Mouse (Mus musculus) cerebellum, adult 11 months (tissue): Measurements from ENCODE around the gene Cyp46a1.
A peak's percentile ranks its signal among the peaks of the same experiment; 100 is the strongest.

ENCODE experiments used
- DNase-seq: peaks from one replicate; pipeline ENCODE4 v3.0.0; 2022

Gene Cyp46a1

GRCm38 (mm10) chr12:108365868-108366267 lies 31.7 kb downstream of the Cyp46a1 start:
- no peak for DNase-seq

GRCm38 (mm10) chr12:108367909-108368308 lies 33.7 kb downstream of the Cyp46a1 start:
- DNase-seq: no peak

DNA sequence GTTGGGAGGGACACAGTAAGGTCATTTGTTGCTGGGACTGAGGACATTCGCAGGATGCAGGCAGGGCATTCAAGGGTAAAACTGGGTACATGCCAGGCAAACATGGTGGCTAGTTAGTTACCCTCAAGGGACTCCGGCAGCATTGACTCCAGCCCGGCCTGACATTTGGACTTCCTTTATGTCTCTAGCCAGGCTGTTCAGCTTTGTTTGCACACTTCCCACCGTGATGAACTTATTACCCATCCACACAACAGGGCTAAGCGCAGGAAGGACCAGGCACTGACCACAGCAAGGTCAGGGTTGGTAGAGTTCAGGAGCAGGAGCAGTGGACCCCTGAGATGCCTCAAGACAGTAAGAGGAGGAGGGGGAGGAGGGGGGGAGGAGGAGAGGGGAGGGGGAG lies 34.7 kb downstream of the Cyp46a1 start:
- no peak for DNase-seq

DNA sequence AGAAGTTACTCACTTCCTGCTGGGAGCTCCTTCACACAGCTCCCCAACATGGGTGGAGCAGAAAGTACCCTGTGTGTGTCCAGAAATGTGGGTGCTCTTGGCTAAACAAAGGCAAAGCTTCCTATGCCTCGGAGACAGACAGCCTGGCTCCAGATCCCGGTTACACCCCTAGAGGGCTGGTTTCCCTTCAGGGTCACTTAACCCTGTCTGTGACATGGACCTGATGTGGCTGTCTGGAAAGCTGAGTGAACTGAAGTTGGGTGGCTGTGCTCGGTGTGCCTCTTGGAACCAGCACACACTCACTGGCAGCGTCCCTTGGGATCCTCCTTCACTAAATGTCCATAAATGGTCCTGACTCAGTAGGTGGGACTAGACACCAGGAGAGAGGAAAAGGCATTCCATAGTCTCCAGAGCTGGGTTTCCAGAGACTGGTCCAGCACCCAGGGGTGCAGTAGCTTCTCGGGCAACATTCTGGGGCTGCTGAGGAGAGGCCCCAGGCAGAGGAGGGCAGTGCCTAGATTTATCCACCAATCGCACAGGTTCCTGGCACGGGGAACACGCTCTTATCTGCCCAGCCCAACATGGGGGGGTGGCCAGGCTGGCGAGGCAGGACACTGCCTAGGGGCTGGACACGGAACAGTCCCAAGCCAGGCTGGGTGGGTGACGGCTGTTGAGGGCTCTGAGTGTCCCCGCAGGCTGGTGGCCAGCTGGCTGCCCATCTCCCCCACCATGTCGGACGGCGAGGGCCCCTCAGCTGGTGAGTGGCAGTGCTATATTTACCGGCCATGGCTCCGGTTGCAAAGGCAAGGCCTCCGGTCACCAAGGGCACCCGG lies 36.6 kb downstream of the Cyp46a1 start, which contains the start of gene Eml1:
Gene Eml1, plus strand, starts transcription at position 362 of the 833 bp plus-strand sequence.
- DNase-seq: no peak

DNA sequence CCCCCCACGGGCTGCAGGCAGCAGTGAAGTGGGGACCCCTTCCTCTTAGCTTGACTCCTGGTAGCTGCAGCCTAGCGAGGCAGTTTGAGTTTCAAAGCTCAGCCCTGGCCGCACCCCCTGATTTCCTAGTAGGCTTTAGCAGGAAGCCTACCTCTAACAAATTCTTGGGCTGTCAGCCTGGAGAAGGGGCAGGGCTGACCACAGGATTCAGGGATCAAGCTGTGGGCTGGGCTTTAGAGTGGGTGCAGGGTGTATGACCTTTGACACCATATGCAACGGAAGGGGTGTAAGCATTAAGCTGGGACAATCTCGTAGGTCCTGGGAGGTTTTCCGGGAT lies 37.2 kb downstream of the Cyp46a1 start:
- no peak for DNase-seq

GRCm38 (mm10) chr12:108372241-108372640 lies 38.1 kb downstream of the Cyp46a1 start:
- peak; percentile 69 for DNase-seq

GRCm38 (mm10) chr12:108373611-108374010 lies 39.4 kb downstream of the Cyp46a1 start:
- no peak for DNase-seq

- no peak for DNase-seq
Observed at GRCm38 (mm10) chr12:108374689-108375088, 40.5 kb downstream of the Cyp46a1 start.

GRCm38 (mm10) chr12:108378379-108379133 lies 44.4 kb downstream of the Cyp46a1 start:
- DNase-seq: no peak

- no peak for DNase-seq
Observed at GRCm38 (mm10) chr12:108386476-108387232, 52.5 kb downstream of the Cyp46a1 start.

DNA sequence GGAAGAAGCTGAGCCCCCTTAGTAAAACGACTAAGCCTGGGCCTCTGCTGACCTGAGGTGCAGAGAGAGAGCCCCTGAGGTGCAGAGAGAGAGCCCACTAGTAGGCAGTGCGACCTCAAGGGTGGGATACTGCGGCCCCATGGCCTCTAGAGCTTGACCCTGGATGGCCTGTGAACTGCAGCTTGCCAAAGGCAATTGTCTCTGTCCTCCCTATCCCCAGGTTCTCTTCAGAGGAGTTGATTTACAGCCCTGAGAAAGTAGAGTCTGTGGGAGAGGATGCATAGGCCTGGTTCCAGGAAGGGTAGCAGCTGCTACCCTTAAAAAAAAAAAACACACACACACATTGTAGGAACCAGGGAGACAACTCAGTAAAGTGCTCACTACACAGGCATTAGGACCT lies 55.5 kb downstream of the Cyp46a1 start:
- DNase-seq: no peak

GRCm38 (mm10) chr12:108392254-108393044 lies 58.3 kb downstream of the Cyp46a1 start:
- DNase-seq: no peak

GRCm38 (mm10) chr12:108393082-108393481 lies 58.9 kb downstream of the Cyp46a1 start:
- no peak for DNase-seq

DNA sequence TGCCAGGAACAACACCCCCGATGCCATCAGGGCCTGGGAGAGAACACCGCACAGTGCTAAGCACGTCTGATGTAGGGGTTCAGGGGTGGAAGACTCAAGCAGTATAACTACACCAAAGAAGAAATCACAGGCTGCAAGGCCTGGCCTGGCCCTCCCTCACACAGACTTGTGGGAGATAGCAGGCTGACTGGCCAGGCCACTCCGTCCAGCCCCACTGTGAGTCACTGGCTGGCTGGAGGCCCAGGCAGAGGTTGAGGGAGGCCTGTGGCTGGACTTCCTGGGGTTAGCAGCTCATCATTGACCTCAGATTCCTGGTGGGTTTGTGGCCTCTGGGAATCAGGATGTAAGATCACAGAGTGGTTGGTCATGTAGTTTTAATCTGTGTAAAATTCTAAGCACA lies 59.5 kb downstream of the Cyp46a1 start:
- no peak for DNase-seq

GRCm38 (mm10) chr12:108394534-108395284 lies 60.5 kb downstream of the Cyp46a1 start:
- no peak for DNase-seq

DNA sequence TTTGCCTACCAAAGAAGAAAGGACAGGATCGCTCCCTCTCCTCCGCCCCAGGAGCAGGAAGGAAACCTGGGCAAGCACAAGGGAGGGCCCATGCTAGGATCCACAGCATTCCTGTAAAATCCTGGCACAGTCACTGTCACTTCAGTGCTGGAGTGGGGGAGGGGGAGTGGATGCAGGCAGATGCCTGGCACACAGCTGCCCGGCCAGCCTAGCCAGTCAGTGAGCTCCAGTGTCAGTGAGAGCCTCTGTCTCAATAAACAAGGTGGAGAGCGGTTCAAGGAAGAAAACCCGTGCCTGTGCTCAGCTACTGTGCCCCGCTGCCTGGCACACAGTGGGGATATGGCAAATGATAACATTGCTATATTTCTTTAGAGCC lies 61.1 kb downstream of the Cyp46a1 start:
- no peak for DNase-seq

GRCm38 (mm10) chr12:108396081-108396947 lies 62.1 kb downstream of the Cyp46a1 start:
- DNase-seq: no peak

DNA sequence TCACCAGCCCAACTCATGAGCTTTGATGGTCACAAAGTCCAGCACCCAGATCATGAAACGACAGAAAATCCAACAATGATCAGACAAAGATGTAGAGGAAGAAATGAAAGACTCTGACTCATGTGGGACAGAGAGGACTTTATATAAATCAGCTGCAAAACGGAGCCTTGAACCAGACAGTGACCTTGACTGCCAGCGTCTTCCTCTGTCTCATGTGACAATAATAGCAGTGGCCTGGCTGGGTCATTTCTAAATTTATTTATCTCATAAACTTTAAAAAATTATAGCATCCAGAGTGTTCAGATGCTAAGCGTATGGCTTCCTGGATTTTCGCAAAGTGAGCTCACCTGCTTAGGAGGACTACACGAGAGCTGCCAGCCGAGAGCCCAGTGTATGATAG lies 64.5 kb downstream of the Cyp46a1 start:
- no peak for DNase-seq

GRCm38 (mm10) chr12:108399191-108399590 lies 65.0 kb downstream of the Cyp46a1 start:
- DNase-seq: peak; percentile 53

DNA sequence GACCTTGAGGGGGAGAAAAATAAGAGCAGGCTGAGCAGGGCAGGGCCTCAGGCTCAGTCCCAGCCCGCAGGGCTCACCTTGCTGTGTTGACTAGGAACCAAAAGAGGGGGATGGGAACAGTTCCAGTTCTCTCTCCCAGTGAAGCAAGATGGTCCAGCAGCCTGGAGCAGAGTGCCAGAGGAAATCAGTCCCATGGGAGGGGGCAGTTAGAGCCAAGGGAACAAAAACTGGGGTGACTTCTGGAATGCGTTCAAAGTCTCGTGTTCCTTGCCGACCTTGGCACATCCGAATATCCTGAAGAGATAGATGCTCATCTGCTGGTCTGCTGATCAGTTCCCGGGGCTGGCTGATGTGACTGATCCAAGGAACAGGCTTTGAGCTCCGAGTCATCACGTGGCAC lies 66.8 kb downstream of the Cyp46a1 start:
- no peak for DNase-seq

- DNase-seq: no peak
Observed at GRCm38 (mm10) chr12:108403957-108404356, 69.8 kb downstream of the Cyp46a1 start.
